Mouse (Mus musculus): Measurements from ENCODE around the gene Rnf5.

The Rnf5 gene

GRCm38 (mm10) chr17:34557411-34557810 is 46.1 kb downstream of the Rnf5 start:
- no peak for DNase-seq (ENCODE audit: extremely low read depth, insufficient read length, low spot score)

- no peak for DNase-seq (ENCODE audit: extremely low read depth, insufficient read length, low spot score)
Observed at GRCm38 (mm10) chr17:34556406-34556805, 47.1 kb downstream of the Rnf5 start.

- DNase-seq (ENCODE audit: extremely low read depth, insufficient read length, low spot score): no peak
Observed at GRCm38 (mm10) chr17:34555483-34555882, 48.0 kb downstream of the Rnf5 start.
